Mouse (Mus musculus) erythroblast, adult 5-6 weeks (primary cell): ENCODE measurements around the gene Pdpk1. TPM values are rescaled to one million over a fixed set of nuclear protein-coding genes. Genes with fewer than 3 reads are reported as not detected.

Experiments used
- ATAC-seq: replicated peaks from 2 replicates; pipeline ENCODE4 v1.8.0; 2016; ENCODE audit warnings: moderate number of reproducible peaks, mild to moderate bottlenecking, moderate TSS enrichment, inconsistent platforms; ENCODE audit not compliant: poor library complexity, low FRiP score, severe bottlenecking
- total RNA-seq, 2 experiments: library from RNA; stranded (forward) in 1 of 2; stranded (reverse) in 1 of 2; fragments of 150-400 nt in 1 of 2; fragments of 200-764, 138-1000 nt in 1 of 2; gene quantifications; 2 replicates each; pipeline versions ENCODE4 v1.2.3 to v1.2.4; 2015 to 2017; ENCODE audit warnings: low replicate concordance in 2 of 2

Gene Pdpk1
- total RNA-seq (2015; ENCODE audit: low replicate concordance) (24.0 and 25.7 TPM in 2 replicates), total RNA-seq (2017; ENCODE audit: low replicate concordance) (24.8 and 30.8 TPM in 2 replicates)

DNA sequence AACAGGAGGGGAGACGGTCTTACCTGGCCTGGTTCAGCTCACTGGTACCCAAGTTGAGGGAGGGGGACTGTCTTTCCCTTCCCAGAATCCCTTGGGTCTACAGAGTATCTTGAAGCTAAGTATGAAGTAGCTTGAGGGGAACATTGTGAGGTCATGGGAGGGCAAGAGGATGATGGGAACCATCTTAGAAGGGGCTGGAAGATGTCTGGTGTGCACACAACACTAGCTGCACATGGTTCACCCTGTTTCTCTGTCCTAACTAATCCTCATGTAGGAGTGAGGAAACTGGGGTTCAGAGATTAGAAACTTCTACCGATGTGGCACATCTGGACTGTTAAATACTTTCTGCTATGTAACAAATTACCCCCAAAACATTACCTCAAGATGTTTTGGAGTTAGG lies at the start of gene Pdpk1:
Gene Pdpk1 (minus strand): TSS at position 101 of the 400 bp plus-strand sequence.
- no peak for ATAC-seq

DNA sequence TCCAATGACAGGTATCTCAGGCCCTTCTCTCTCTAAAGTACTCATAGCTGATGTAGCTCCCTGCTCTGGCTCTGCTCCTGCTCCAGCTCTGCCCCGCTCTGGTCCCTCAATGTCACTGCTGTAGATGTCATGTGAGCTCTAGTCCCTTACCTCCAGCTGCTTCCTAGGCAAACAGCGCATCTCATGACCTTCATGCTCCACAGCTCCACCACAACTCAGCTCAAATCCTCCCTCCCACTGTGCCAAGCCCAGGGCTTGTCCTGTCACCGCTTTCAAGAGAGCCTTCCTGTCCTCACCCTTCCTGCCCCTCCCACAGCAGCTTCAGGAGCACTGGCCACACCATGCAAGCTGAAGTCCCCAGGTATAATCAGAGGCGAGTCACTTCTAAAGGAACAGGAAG lies 49.0 kb upstream of the Pdpk1 start:
- no peak for ATAC-seq

DNA sequence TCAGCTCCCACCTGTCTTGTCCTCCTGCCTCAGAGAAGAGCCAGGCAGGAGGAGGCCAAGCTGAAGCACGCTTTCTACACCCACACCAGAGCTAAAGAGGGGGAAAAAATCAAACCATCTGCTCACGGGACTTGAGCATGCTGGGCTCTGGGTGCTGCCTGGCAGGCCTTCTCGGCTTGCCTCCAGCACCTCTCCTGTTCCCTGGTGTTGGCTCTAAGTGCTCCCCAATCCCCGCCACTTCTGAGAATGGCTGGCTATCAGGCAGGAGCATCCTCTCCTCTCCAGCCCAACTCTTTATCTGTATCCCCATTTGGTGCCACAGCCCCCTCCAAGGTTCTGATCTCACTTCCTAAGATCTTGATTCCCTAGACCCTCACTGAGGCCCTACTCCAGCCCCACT lies 48.5 kb upstream of the Pdpk1 start:
- no peak for ATAC-seq

DNA sequence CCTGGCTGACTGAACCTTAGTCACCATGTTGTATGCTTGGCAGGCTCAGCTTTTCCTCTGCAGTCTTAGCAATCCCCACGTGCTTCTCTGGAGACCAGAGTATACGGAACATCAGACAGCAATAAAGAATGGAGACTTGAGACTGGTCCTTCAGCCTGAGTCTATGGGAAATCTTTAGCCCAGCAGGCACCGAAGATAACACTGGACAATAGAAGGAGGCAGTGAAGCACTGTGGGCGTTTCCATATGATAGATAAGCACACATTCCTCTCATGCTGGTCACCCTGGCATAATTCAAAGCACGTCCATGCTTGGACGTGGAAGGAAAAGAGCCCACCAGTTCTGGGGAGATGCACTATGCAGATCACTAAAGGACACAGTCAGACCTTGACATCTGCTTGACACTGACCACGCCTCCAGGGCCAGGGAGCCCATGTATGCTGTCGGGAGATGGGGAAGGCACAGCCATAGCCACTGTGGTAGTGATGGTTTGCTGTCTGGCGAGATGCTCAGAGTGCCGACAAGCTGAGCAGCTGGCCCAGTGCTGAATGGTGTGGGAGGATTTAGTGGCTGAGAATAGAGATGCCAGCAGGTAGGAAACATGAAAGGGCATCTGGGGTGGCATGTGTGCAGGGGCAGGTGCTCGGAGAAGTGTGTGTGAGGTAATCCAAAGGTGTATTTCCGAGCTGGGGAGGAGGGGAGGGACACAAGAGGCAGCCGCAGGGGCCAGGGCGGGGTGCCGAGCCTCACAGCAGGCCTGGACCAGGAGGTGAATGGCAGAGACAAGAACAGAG lies 46.5 kb upstream of the Pdpk1 start:
- ATAC-seq, result no peak

DNA sequence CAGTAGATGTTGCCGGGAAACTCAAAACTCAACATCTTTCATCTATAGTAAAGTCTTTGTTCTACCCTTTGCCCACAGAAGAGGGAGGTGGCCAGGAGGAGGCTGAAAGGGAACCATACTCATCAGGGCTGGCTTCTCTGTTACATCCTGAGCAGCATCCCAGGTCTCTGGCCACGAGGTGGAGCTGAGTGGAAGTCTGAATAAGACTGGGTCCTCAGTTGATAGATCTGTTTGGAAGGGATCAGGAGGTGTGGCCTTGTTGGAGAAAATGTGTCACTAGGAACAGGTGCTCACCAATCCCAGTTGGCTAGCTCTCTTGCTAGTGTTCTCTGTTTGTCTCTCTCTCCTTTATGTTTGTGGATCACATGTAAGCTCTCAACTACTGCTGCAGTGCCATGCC lies 44.6 kb upstream of the Pdpk1 start:
- ATAC-seq, result no peak

DNA sequence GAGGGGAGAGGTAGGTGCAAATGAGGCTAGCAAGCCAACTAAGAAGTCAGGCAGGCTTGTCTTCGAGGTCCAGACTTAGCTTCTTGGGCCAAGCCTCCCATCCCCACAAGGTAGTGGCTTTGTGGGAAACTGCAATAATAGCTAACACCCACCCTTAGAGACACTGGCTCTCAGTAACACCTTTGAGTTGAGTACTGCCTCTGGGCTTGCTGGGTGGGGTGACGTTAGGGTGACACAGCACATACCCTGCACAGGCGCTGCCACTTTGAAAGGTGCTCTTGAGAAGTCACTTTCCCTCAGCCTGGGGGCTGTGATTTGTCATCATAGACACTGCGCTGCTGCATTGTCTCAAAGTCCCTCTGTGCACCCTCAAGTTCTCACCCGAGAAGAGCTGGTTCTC lies 43.0 kb upstream of the Pdpk1 start:
- ATAC-seq, result peak; percentile 83

DNA sequence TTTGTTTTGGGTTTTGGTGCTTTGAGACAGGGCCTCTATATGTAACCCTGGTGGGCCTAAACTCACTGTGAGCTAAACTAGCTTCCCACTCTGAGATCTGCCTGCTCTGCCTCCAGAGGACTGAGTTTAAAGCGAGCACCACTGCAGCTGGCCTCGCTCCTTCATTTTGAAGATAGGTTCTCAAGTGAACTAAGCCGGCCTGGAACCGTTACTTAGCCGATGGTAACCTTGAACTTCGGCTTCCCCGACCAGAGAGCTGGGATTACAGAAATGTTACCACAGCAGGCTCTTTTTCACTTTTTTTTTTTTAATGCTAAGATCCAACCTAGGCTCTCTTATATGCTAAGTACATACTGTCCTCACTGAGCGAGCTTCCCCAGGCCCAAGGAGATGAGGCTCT lies 42.5 kb upstream of the Pdpk1 start:
- ATAC-seq, result no peak

DNA sequence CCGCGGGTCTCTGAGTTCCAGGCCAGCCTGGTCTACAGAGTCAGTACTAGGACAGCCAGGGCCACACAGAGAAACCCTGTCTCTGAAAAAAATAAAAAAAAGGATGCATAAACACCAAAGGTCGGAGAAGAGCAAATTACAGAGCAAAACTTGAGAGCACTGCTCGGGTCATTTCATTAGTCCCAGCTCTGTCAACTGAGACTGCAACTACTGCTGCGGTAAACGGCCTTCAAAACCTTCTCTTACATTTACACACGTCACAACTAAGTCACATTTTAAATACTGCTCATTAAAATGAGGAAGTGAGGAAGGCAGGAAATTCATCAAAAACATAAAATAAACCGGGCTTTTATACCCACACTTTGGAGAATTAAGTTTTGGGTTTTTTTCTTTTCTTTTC lies 42.1 kb upstream of the Pdpk1 start:
- no peak for ATAC-seq

DNA sequence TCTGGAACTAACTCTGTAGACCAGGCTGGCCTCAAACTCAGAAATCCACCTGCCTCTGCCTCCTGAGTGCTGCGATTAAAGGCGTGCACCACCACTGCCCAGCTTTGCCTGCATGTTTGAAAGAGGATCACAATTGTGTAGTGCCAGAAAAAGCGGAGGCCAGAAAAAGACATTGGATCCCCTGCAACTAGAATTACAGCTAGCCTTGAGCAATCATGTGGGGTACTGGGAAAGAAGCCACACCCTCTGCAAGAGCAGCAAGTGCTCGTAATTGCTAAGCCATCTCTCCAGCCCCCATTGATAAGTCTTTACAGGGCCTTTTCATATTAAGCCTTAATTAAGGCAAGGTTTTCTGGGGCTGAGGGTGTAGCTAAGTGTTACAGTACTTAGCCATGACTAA lies 40.8 kb upstream of the Pdpk1 start:
- ATAC-seq, result no peak

DNA sequence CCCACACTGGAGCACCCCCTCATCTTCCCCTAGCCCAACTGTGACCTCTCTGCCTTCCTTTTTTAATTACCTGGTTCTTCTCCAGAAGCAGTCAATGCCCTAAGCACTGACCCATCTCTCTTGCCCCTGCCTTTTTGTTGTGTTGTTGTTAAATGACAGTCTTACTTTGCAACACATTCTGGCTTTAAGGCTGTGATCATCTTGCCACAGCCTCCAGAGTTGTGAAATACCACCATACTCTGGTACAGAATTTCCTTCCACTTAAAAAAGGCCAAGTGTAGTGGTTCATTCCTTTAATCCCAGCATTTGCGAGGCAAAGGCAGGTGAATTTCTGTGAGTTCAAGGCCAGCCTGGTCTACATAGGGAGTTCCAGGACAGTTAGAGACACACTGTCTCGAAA lies 40.2 kb upstream of the Pdpk1 start:
- ATAC-seq, result no peak

DNA sequence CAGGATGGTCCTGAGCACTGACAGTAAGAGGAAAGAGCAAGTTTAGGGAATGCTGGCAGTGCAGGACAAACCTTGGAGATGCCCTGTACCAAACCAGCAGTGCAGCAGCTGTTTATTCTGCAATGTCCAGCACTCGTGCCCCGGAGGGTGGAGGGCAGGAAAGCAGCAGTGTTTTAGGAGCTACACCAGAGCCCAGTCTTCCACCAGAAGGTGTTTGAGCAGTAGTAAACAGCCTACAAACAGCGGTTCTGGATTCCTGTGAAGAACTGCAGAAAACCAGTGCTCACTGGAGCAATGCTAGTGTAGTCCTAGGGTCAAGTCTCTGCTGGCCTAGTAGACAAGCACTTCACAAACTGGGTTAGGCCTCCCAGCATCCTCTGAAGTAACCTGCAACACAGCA lies 23.5 kb upstream of the Pdpk1 start:
- ATAC-seq, result no peak

DNA sequence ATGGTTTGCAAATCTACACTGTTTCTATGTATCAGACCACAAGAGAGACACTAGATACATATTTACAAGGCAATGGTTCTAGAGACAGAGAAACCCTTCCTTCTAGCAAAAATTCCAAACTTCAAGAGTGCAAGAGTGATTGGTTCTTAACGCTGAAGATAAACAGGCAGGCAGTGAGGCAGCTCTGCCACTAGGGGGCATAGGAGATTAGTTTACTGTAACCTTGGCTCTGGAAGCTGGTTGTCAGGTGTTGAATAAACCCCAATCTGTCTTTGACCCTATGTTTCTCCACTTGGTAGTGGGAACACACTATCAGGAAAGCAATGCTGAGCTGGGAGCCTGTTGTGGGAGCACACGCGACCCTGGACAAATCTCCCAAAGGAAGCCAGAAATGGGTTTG lies 22.7 kb upstream of the Pdpk1 start:
- ATAC-seq, result peak; percentile 55

DNA sequence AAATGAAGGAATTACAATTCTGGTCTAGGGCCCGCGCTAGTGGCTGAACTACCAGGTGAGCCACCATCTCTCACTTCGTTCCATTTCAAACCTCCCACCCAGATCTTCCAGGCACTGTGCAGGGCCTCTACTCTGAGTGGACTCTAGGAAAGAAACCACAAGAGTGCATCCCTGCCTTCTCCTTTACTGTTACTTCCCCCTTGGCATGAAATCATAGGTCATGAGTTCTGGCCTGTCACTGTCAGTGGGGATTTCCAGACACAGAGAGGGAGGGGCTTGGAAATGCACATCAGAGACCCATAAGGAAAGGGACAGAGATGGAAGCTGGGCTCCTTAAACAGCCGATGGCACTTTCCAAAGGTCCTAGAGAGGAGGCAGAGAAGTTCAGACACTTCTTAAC lies 21.0 kb upstream of the Pdpk1 start:
- no peak for ATAC-seq

DNA sequence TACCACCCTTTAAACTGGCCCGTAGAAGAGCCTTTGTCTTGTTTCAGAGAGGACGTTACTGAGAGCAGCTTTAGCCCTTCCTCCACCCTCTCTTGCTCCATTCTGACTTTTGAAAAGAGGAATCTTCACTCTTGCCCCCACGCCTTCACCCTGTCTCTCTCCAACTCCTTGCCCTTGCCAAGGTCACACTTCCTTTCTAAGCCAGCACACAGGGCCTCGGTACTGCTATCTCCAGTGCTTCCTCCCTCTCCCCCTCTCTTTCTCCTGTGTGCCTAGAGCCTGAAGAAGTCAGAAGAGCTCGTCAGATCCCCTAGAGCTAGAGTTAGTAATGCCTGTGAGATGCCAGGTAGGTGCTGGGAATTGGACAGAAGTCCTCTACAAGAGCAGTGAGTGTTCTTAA lies 20.0 kb upstream of the Pdpk1 start:
- ATAC-seq, result no peak

DNA sequence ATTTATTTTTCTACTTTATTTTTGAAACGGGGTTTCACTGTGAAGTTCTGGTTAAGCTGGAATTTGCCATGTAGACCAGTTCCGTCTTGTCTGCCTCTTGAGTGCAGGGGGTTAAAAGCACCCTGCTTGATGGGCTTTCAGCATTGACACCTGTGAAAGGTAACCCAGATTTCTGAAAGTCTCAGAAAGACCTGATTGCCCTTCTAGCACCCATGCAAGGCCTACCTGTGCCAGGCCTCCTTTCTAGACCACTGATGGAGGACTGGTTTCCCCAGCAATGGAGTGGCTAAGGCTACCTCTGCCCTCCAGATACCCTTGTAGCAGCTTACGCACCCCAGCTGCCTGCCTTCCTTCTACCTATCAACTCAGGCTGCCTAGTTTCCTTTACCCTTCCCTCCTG lies 19.4 kb upstream of the Pdpk1 start:
- no peak for ATAC-seq

DNA sequence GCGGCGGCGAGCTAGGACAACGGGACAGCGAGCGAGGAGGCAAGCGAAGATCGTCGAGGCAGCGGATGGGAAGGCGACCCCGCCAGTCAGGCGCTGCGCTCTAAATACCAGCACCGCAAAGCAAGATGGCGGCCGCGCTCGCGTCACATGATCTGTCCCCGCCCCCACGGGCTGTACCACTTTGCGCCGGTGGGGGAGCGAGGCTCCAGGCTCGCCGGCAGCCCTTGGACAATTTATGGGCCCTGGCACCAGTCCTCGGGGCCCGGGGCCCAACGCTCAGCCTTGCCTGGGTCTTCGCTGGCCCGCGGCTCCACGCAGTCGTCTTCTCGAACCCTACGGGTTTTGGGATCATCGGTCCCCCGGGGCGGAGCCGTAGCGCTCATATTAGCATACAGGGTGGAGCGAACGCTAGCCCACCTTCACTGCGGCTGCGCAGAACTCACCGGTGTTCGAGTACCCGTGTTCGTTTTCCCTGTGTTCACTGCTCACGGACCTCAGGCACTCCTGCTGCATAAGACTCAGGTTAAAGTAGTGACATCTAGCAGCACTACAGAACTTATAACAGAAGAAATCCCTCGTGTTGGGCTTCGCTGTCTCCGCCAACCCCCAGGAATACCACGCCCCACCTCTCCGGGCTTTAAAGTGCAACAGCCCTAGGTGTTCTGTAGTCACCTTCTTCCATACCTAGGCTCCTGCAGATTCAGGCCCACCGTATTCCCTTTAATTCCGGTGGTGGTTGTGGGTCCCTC lies 18.8 kb upstream of the Pdpk1 start, which contains the start of gene Atp6v0c:
Gene Atp6v0c (minus strand): TSS at position 386 of the 749 bp plus-strand sequence.
- peak; percentile 86 for ATAC-seq

DNA sequence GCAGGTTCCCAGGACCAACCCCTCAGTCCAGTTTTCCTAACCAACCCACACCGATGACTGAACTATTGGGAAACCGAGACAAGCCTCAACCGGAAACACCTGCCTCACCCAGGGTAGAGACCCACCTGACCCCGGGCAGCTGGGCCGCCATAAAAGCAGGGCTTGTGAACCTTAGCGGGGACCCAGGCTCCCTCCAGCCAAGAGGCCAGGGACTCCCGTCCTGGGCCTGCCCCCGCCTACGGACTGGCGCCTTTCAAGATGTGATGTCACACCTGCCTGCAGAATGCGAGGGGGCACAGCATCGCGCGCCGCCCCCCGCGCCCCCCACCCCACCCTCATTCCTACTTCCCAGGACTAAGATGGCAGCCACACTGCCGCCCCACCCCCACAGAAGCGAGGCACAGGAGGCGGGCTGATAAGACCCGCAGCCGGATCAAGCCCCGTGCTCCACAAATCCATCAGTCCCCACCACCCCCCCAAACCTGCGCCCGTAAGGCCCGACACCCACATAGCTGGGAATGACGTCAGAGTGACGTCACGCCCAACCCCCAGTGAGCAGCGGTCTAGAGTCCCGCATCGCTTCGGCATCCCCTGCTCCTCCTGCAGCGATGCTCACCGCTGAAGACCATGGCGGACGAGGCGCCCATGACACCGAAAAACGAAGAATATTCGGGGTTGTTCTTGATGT lies 18.0 kb upstream of the Pdpk1 start:
- peak; percentile 52 for ATAC-seq

DNA sequence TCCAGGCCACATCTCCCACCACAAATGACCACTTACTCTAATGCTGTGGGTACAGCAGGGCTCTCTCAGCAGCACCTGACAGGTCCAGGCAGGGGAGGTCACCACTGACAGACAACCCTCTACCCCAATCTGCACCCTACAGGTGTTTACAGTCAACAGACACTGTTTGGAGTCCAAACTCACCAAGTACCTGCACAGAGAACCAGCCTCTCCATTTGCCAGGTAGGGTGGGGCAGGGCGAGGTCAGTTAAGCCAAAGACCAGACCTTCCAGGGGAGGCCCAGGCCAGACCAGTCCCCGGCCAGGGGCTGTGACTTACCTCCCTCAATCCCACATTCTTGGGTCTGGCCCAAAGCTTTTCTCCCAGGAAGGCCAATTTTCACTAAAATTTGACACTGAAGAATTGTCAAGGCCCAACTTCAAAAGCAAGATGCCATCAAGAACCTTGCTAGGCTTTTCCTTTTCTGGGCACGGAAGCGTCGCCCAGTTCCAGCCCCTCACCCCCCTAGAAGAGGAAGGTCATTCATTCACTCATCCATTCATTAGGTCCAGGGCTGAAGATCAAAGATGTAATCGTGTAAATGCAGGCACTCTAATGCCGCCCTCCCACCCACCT lies 17.3 kb upstream of the Pdpk1 start:
- ATAC-seq, result no peak

DNA sequence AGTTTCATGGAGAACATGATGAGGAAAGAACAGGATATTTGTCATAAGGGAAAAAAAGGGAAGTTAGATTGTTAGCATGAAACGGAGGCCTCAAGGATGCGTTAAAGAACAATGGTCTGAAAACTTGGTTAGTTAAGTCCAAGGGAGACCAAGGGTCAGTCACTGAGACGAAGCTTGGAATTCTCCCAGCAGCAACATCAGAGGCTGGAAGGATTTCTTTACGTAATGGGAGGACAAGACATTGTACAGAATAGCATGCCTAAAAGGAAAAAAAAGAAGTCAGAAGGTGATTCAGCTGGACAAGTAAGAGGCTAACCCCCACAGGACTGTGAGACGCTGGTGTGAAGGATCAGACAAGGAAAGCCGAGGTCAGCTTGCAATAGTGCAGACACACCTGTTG lies 16.4 kb upstream of the Pdpk1 start:
- no peak for ATAC-seq

DNA sequence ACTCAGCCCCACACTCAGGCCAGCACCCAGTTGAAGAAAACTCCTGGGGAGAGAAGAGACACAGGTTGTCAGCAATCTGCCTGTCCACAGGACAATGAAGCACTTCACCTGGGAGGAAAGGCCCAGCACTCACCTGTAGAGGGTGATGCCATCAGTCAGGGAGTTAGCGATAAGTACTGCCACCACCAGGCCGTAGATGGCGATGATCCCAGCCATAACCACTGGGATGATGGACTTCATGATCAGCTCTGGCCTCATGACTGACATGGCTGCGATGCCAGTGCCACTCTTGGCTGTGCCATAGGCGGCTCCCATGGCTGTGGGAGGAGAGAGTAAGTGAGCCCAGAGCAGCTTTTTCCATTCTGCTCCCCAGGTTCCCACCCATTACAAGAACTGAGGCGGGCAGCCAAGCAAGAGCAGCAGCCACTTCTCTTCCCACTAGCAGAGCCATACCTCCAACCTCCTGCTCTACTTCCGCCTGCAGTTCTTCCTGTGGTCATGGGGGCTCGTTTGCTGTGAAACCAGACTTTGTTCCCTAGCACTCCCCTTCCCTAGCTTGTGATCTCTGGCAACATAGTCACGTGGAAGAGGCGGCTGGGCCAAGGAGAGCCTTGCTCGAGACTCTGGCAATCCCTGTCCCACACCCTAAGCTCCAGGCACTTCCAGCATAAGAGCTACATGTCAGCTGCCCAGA lies 14.0 kb upstream of the Pdpk1 start:
- no peak for ATAC-seq
